Mouse (Mus musculus) thymus, adult 2 months (tissue): ENCODE measurements at regions not wholly inside any gene's neighbourhood (a gene's known extent, or its start where the extent isn't known, plus 50 kb on each side); places are given as distances from the start of the nearest gene placed in this dataset.

ENCODE experiments used
- DNase-seq: peaks from one replicate; pipeline ENCODE4 v3.0.0; 2021
- H3K27ac ChIP-seq: fragments of 200-500 bp; 2 replicates; pipeline ENCODE4 v1.5.1; 2012; ENCODE audit warnings: low read length, control low read depth; ENCODE audit not compliant: control insufficient read depth, insufficient read depth
- H3K27me3 ChIP-seq: fragments of 200-500 bp; 2 replicates; pipeline ENCODE4 v1.6.1; 2012; ENCODE audit warnings: mild to moderate bottlenecking, low read length, moderate library complexity, mixed read lengths; ENCODE audit not compliant: control insufficient read depth, insufficient read depth
- H3K36me3 ChIP-seq: fragments of 200-500 bp; 2 replicates; pipeline ENCODE4 v1.6.1; 2012; ENCODE audit warnings: mild to moderate bottlenecking, low read length, moderate library complexity; ENCODE audit not compliant: control insufficient read depth, insufficient read depth
- H3K4me1 ChIP-seq: fragments of 200-500 bp; replicated peaks from 2 replicates; pipeline ENCODE4 v1.6.1; 2012; ENCODE audit warnings: low read length; ENCODE audit not compliant: control insufficient read depth, insufficient read depth
- H3K4me3 ChIP-seq: fragments of 200-500 bp; 2 replicates; pipeline ENCODE4 v1.5.1; 2012; ENCODE audit warnings: mild to moderate bottlenecking, low read length, control low read depth, moderate library complexity; ENCODE audit not compliant: control insufficient read depth, insufficient read depth
- CTCF ChIP-seq: fragments of 200-500 bp; IDR thresholded peaks from 2 replicates; pipeline ENCODE4 v1.5.1; 2012; ENCODE audit warnings: mild to moderate bottlenecking, control low read depth, low read length, moderate library complexity, borderline replicate concordance; ENCODE audit not compliant: control insufficient read depth, poor library complexity, insufficient read depth; ENCODE audit errors: extremely low read depth
- POLR2A ChIP-seq: fragments of 200-500 bp; IDR thresholded peaks from 2 replicates; pipeline ENCODE4 v1.6.1; 2012; ENCODE audit warnings: mild to moderate bottlenecking, low read length, control low read depth, moderate library complexity; ENCODE audit not compliant: control insufficient read depth, poor library complexity, insufficient read depth; ENCODE audit errors: extremely low read depth
- WGBS: fragments of 180-500 bp; shearing (Covaris S2); methylation state at CpG from one replicate; pipeline ENCODE4 v1.1.7; 2018; 5-methylcytosine and 5-hydroxymethylcytosine counted together

GRCm38 (mm10) chr1:128767991-128768390 is 175.9 kb upstream of the Cxcr4 start:
- H3K27ac ChIP-seq, result no peak overlapping the region
- H3K4me1 ChIP-seq, result peaks cover 11% of the 10 kb centered on the region
- no peaks in the 10 kb centered on the region for H3K36me3 ChIP-seq
- no peak for TF ChIP-seq POLR2A
- no peak for TF ChIP-seq CTCF
- WGBS, result 94% methylated on average over 6 of the region's 6 CpGs
- no peak overlapping the region for H3K4me3 ChIP-seq
- no peaks in the 10 kb centered on the region for H3K27me3 ChIP-seq
- DNase-seq, result no peak

DNA sequence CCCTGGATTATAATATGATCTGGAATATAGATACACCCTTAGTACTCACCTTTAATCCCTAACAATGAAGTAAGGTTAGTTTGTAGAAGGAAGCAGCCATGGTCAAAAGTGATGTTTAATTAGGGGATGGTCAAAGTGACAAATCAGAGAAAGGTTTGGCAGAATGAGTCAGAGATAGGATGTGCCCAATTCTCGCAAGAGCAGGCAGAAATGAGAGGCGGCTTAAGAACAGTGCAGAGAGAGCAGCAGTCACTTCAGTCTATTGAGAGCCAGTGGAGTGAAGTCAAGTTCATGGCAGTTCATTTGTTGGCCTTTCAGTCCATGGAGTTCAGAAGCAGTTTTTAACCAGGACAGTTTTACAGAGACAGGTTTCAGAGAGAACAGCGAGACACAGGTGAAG is 175.3 kb upstream of the Cxcr4 start:
- H3K4me3 ChIP-seq, result no peak overlapping the region
- no peak overlapping the region for H3K27ac ChIP-seq
- no peaks in the 10 kb centered on the region for H3K36me3 ChIP-seq
- TF ChIP-seq CTCF (no peak), POLR2A (no peak)
- no peak for DNase-seq
- no peaks in the 10 kb centered on the region for H3K27me3 ChIP-seq
- peaks cover 11% of the 10 kb centered on the region for H3K4me1 ChIP-seq
- 90% methylated on average over 3 of the region's 3 CpGs for WGBS

DNA sequence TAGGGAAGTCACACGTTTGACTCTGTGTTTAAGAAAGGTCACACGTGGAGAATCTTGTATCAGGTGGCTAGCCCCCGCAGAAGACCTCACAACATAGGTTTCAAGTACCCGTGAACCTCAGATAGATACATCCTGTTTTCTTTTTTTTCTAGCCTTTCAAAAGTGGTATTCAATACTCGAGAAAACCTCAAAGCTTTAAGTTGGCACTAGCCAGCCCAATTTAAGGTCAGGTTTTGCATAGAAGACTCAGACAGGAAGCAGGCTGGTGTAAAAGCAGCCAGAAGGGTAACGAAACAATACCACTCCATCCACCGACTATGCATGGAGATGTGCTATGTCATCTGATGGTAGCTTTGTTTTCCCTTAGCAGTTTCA is 174.8 kb upstream of the Cxcr4 start:
- no peak for TF ChIP-seq POLR2A
- TF ChIP-seq CTCF, result no peak
- no peaks in the 10 kb centered on the region for H3K27me3 ChIP-seq
- H3K36me3 ChIP-seq, result no peaks in the 10 kb centered on the region
- DNase-seq, result no peak
- H3K4me1 ChIP-seq, result peaks cover 11% of the 10 kb centered on the region
- peak overlapping the region; percentile 52; the same call in 1 of the 2 replicates for H3K27ac ChIP-seq
- WGBS, result 5% methylated on average over 7 of the region's 7 CpGs
- H3K4me3 ChIP-seq, result no peak overlapping the region

GRCm38 (mm10) chr1:128766193-128766893 is 174.2 kb upstream of the Cxcr4 start:
- 56% methylated on average over 7 of the region's 7 CpGs for WGBS
- Histone ChIP-seq H3K36me3 (no peaks in the 10 kb centered on the region), H3K27ac (peak overlapping the region; percentile 52; the same call in 1 of the 2 replicates), H3K27me3 (no peaks in the 10 kb centered on the region), H3K4me3 (no peak overlapping the region), H3K4me1 (peaks cover 8% of the 10 kb centered on the region)
- DNase-seq, result no peak
- TF ChIP-seq CTCF, result no peak

DNA sequence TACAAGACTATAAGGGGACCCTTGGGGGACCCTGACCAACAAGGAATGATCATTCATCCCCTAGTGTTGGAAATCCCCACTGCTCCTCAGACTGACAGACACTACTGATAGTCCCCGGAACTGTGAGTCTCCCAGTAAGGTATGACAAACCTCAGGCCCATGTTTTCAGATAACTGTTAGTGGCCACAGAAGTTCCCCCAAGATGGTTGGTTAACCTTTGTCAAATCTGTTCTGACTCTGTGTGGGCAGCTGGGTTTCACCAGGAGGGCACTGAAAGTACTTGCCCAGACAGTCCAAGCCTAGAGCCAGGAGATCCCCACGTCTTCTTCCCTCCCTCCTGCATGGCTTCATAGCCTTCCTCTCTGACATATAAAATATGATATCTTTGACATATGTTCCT is 173.5 kb upstream of the Cxcr4 start:
- Histone ChIP-seq H3K36me3 (no peaks in the 10 kb centered on the region), H3K27ac (no peak overlapping the region), H3K4me1 (peaks cover 8% of the 10 kb centered on the region), H3K4me3 (no peak overlapping the region), H3K27me3 (no peaks in the 10 kb centered on the region)
- TF ChIP-seq CTCF (no peak), POLR2A (no peak)
- whole genome bisulfite sequencing, result 81% methylated on average over 2 of the region's 2 CpGs
- DNase-seq, result no peak

GRCm38 (mm10) chr1:128765142-128765541 is 173.0 kb upstream of the Cxcr4 start:
- TF ChIP-seq POLR2A, result no peak
- no peak for TF ChIP-seq CTCF
- Histone ChIP-seq H3K36me3 (no peaks in the 10 kb centered on the region), H3K4me1 (peaks cover 8% of the 10 kb centered on the region), H3K27ac (no peak overlapping the region), H3K27me3 (no peaks in the 10 kb centered on the region), H3K4me3 (no peak overlapping the region)
- no peak for DNase-seq
- 89% methylated on average over 3 of the region's 3 CpGs for WGBS

GRCm38 (mm10) chr1:128762854-128763253 is 170.8 kb upstream of the Cxcr4 start:
- 99% methylated on average over 4 of the region's 4 CpGs for WGBS
- DNase-seq, result no peak
- TF ChIP-seq POLR2A (no peak), CTCF (no peak)
- H3K27ac ChIP-seq, result no peak overlapping the region
- peaks cover 8% of the 10 kb centered on the region for H3K4me1 ChIP-seq
- H3K4me3 ChIP-seq, result no peak overlapping the region
- no peaks in the 10 kb centered on the region for H3K36me3 ChIP-seq
- no peaks in the 10 kb centered on the region for H3K27me3 ChIP-seq
